8 mouse cellular contexts compared by ENCODE assay signal in genomic region chr14:119008031-119008590, GRCm38 (mm10).
DNase-seq lines count a peak whose midpoint lies in the region; ATAC-seq lines count a peak whose summit lies in the region.

No protein-coding gene starts in this region.

- H3K36me3 ChIP-seq in forebrain, embryonic 15.5 days = no peaks in the 10 kb centered on the region
- no peaks in the 10 kb centered on the region for H3K36me3 ChIP-seq in liver, embryonic 15.5 days (replicated peaks)

- peak overlapping the region; percentile 53 for H3K9ac ChIP-seq in forebrain, embryonic 15.5 days (replicated peaks)
- H3K9ac ChIP-seq in liver, embryonic 15.5 days = peak overlapping the region; percentile 1; the same call in 1 of the 2 replicates

- H3K4me2 ChIP-seq in forebrain, embryonic 15.5 days (replicated peaks) = peak overlapping the region; percentile 91
- H3K4me2 ChIP-seq in liver, embryonic 15.5 days = peak overlapping the region; percentile 81

- H3K4me1 ChIP-seq in forebrain, embryonic 15.5 days = peaks cover 8% of the 10 kb centered on the region
- peaks cover 14% of the 10 kb centered on the region for H3K4me1 ChIP-seq in liver, embryonic 15.5 days (replicated peaks)

- ATAC-seq in forebrain, embryonic 15.5 days (replicated peaks) = no peak
- ATAC-seq in liver, embryonic 15.5 days (ENCODE audit: insufficient read depth) = no peak

- peak overlapping the region; percentile 78 for H3K27ac ChIP-seq in forebrain, embryonic 15.5 days (replicated peaks)
- peak overlapping the region; percentile 2; the same call in 1 of the 2 replicates for H3K27ac ChIP-seq in liver, embryonic 15.5 days (replicated peaks)

- DNase-seq in cerebellum, adult 9-11 months = peak; percentile 36
- DNase-seq in cerebellum, postnatal 36 days = no peak
- DNase-seq in A20 (ENCODE audit: low read depth, low spot score) = peak; percentile 75
- DNase-seq in right cerebral cortex, adult 2 months (ENCODE audit: low spot score in 2 of 2) = no peak
- DNase-seq in kidney, postnatal 14 days = no peak
- no peak for DNase-seq in kidney, adult 18-20 months

- H3K9me3 ChIP-seq in forebrain, embryonic 15.5 days = no peaks in the 10 kb centered on the region
- H3K9me3 ChIP-seq in liver, embryonic 15.5 days (replicated peaks) = no peaks in the 10 kb centered on the region

- H3K27me3 ChIP-seq in forebrain, embryonic 15.5 days = no peaks in the 10 kb centered on the region
- no peaks in the 10 kb centered on the region; the same call in 1 of the 2 replicates for H3K27me3 ChIP-seq in liver, embryonic 15.5 days

- H3K4me3 ChIP-seq in forebrain, embryonic 15.5 days = peak overlapping the region; percentile 52
- H3K4me3 ChIP-seq in liver, embryonic 15.5 days (replicated peaks) = peak overlapping the region; percentile 63

- 44% methylated on average over 7 of the region's 7 CpGs for WGBS in forebrain, embryonic 15.5 days
- WGBS in liver, embryonic 15.5 days (ENCODE audit: insufficient replicate concordance) = 42% methylated on average over 7 of the region's 7 CpGs

Comparison
In these comparisons a context has a peak if more than half of its experiments do, and no peak if none do; other contexts are left out.
1. DNase-seq: peak in cerebellum, adult 9-11 months (single experiment) and A20 (single experiment); none in cerebellum, postnatal 36 days (0 of 2), right cerebral cortex, adult 2 months (0 of 2), kidney, postnatal 14 days (single experiment) and kidney, adult 18-20 months (single experiment).